Mouse (Mus musculus) embryonic facial prominence, embryonic 10.5 days (tissue): ENCODE results near the gene Senp7. TPM values are rescaled to one million over a fixed set of nuclear protein-coding genes. Genes with fewer than 3 reads are reported as not detected.

ENCODE experiments used
- DNase-seq: peaks from one replicate; pipeline ENCODE4 v3.0.0-alpha.2; 2017; ENCODE audit warnings: low spot score
- H3K27ac ChIP-seq: fragments of 300-500 bp; sonication (generic); replicated peaks from 2 replicates; pipeline ENCODE4 v1.5.1; 2016; ENCODE audit warnings: mild to moderate bottlenecking
- H3K27me3 ChIP-seq: fragments of 300-500 bp; sonication (generic); replicated peaks from 2 replicates; pipeline ENCODE4 v1.6.1; 2016; ENCODE audit warnings: low read depth, mild to moderate bottlenecking; ENCODE audit not compliant: poor library complexity, severe bottlenecking
- H3K36me3 ChIP-seq: fragments of 300-500 bp; sonication (generic); replicated peaks from 2 replicates; pipeline ENCODE4 v1.6.1; 2016; ENCODE audit warnings: mild to moderate bottlenecking, moderate library complexity
- H3K4me1 ChIP-seq: fragments of 300-500 bp; sonication (generic); 2 replicates; pipeline ENCODE4 v1.6.1; 2016
- H3K4me3 ChIP-seq: fragments of 300-500 bp; sonication (generic); 2 replicates; pipeline ENCODE4 v1.5.1; 2016; ENCODE audit warnings: mild to moderate bottlenecking, moderate library complexity
- H3K9me3 ChIP-seq: fragments of 300-500 bp; sonication (generic); 2 replicates; pipeline ENCODE4 v1.6.1; 2016; ENCODE audit warnings: mild to moderate bottlenecking
- WGBS: fragments of 180-500 bp; shearing (Covaris S2); methylation state at CpG from one replicate; pipeline ENCODE4 v1.1.7; 2016; 5-methylcytosine and 5-hydroxymethylcytosine counted together
- polyA plus RNA-seq: library from polyadenylated mRNA; unstranded; fragments of >200 nt; fragmentation: Nextera tagmentation; extraction: Ambion mirVana; gene quantifications from 2 replicates; pipeline ENCODE4 v1.2.1, GENCODE M21; 2016

The Senp7 gene
- polyA plus RNA-seq, 1 experiment from 2014 or later = 35.3 TPM

GRCm38 (mm10) chr16:56037138-56038010 is 10.8 kb upstream of the Senp7 start, which contains the start of gene Trmt10c:
Trmt10c (minus strand) TSS chr16:56037819.
- DNase-seq = peak; percentile 95
- under 1% methylated on average over 63 of the region's 63 CpGs for WGBS
- peak within 1 kb of the TSS; percentile 88 for H3K4me3 ChIP-seq
- H3K4me1 ChIP-seq = peaks cover 14% of the 10 kb centered on the region
- H3K27ac ChIP-seq = peak within 1 kb of the TSS; percentile 94
- H3K36me3 ChIP-seq = peaks cover 33% of the 10 kb centered on the region
- no peaks in the 10 kb centered on the region for H3K9me3 ChIP-seq
- H3K27me3 ChIP-seq = no peaks in the 10 kb centered on the region

- DNase-seq = no peak
- no peaks in the 10 kb centered on the region for H3K9me3 ChIP-seq
- H3K36me3 ChIP-seq = peaks cover 26% of the 10 kb centered on the region
- peaks cover 14% of the 10 kb centered on the region for H3K4me1 ChIP-seq
- 32% methylated on average over 8 of the region's 8 CpGs for WGBS
- peak overlapping the region; percentile 94 for H3K27ac ChIP-seq
- peak overlapping the region; percentile 88 for H3K4me3 ChIP-seq
- no peaks in the 10 kb centered on the region for H3K27me3 ChIP-seq
These were observed 10.0 kb upstream of the Senp7 start for GRCm38 (mm10) chr16:56038090-56038489.

DNA sequence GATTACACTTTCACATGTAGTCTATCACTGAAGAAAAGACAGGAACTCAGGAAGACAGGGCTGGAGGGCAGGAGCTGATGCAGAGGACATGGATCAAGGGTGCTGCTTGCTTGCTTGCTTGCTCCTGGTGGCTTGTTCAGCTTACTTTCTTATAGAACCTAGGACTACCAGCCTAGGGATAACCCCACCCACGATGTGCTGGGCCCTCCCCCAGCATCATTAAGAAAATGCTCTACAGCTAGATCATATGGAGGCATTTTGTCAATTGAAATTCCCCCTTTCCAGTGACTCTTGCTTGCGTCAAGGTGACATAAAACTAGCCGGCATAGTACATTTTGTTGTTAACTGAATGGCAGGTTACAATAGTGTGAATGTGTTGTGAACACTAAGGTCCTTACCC is 7.8 kb downstream of the Senp7 start:
- Histone ChIP-seq H3K9me3 (no peaks in the 10 kb centered on the region), H3K4me1 (no peaks in the 10 kb centered on the region), H3K27ac (no peak overlapping the region), H3K27me3 (no peaks in the 10 kb centered on the region), H3K4me3 (no peak overlapping the region), H3K36me3 (no peaks in the 10 kb centered on the region)
- WGBS = 79% methylated on average over 3 of the region's 3 CpGs
- no peak for DNase-seq

DNA sequence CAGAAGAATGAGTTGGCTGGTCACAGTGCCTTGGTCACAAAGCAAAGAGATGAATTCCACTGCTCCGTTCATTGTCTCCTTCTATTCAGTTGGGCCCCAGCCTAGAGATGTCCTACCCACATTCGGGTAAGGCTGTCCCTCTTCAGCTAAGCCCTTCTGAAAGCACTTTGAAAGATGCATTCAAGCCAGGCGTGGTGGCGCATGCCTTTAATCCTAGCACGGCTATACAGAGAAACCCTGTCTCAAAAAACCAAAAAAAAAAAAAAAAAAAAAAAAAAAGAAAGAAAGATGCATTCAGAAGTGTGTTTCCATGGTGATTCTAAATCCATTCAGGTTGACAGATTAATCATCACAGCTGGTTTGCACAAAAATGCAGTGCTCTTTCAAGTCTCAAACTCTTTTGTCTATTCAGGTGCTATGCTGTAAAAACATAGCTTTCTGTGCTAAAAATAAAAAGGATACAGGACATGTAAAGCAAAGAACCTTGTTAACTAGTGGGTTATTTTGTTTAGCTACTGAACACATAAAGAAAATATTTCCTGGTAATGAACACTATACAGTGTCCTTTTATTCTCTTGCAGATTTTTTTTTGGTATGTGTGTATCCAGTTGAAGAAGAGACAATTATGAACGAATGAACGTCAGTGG is 8.9 kb downstream of the Senp7 start:
- no peak for DNase-seq
- H3K4me3 ChIP-seq = no peak overlapping the region
- H3K27ac ChIP-seq = no peak overlapping the region

DNA sequence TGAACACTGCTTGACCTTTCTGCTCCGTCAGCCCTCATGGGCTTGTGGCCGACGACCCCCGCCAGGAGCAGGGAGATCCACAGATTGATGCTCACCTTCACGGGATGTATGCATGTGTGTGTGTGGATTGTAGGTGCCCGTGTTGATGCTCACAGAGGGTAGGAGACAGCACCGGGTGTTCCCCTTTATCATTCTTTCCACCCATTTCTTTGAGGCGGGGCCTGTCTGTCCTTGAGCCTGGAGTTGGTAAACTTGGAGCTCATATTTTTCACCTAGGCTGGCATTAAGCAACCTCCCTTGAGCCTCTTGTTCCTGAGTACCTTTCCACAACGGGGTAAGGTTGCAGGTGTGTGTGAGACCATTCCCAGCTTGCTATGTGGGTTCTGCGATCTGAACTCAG is 10.0 kb downstream of the Senp7 start:
- H3K36me3 ChIP-seq = no peaks in the 10 kb centered on the region
- 81% methylated on average over 10 of the region's 10 CpGs for WGBS
- no peak overlapping the region for H3K27ac ChIP-seq

More for the DNA sequence above, 8.9 kb downstream of the Senp7 start:
- Histone ChIP-seq H3K36me3 (no peaks in the 10 kb centered on the region), H3K27me3 (no peaks in the 10 kb centered on the region), H3K4me1 (no peaks in the 10 kb centered on the region), H3K9me3 (no peaks in the 10 kb centered on the region)
- WGBS = 62% methylated on average over 7 of the region's 7 CpGs

DNA sequence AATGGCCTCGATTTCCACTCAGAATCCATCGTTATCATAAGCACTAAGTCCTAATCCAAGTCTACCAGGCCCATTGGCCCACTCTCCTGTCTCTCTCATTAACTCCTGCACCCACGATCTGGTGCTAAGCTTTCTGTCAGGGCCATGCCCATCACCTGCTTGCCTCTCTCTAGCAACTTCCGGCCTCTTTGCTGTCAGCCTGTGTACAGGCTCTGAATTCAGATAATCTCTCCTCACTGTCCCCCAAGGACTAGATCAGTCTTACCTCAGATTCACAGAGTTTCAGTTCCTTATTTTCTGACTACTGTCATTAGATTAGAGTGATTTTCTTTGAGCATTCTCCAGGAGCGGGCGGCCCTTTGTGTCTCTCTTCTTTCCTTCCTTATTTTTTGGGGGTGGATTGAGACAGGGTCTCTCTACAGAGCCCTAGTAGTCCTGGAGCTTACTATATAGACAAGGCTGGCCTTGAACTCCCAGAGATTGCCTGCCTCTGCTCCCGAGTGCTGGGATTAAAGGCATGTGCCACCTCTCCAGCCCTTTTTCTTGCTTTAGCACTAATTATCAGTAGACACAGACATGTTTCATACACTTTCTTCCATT is 14.0 kb downstream of the Senp7 start:
- no peaks in the 10 kb centered on the region for H3K9me3 ChIP-seq
- no peaks in the 10 kb centered on the region for H3K27me3 ChIP-seq
- no peak overlapping the region for H3K4me3 ChIP-seq
- H3K4me1 ChIP-seq = no peaks in the 10 kb centered on the region
- no peak overlapping the region for H3K27ac ChIP-seq
- 80% methylated on average over 7 of the region's 7 CpGs for WGBS
- DNase-seq = no peak
- H3K36me3 ChIP-seq = no peaks in the 10 kb centered on the region

More for the DNA sequence above, 10.0 kb downstream of the Senp7 start:
- no peaks in the 10 kb centered on the region for H3K9me3 ChIP-seq
- no peak overlapping the region for H3K4me3 ChIP-seq
- H3K4me1 ChIP-seq = no peaks in the 10 kb centered on the region
- no peak for DNase-seq
- no peaks in the 10 kb centered on the region for H3K27me3 ChIP-seq

GRCm38 (mm10) chr16:56062981-56063380 is 14.8 kb downstream of the Senp7 start:
- peak; percentile 13 for DNase-seq
- Histone ChIP-seq H3K27me3 (no peaks in the 10 kb centered on the region), H3K36me3 (no peaks in the 10 kb centered on the region), H3K4me3 (no peak overlapping the region), H3K4me1 (no peaks in the 10 kb centered on the region), H3K27ac (no peak overlapping the region), H3K9me3 (no peaks in the 10 kb centered on the region)
- WGBS = 66% methylated on average over 11 of the region's 11 CpGs

DNA sequence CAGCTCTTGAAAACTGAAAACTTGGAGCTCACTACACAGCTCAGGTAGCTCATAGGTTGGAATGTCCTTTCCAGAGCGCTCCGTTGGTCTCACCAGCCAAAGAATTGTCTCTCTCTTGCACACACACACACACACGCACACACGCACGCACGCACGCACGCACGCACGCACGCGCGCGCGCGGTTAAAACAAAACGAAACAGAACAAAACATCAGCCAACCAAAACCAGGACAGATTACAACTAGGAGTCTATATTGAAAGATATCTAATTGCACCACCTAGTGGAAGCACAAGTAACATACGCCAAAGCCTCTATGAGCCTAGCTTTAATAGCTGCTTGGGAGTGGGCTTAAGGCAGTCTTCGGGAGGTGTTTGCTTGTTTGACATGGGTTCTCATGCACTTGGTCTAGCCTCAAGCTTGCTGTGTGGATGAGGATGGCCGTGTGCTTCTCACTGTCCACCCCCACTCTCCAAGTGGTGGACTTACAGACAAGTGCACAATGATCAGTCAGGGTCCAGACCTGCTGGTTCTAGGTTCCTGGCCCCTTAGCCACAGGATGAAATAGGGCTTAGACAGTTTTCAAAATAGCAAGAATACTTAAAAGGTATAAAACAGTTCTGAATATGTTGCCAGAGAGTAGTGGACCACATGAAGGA is 16.3 kb downstream of the Senp7 start:
- DNase-seq = peak; percentile 83
- Histone ChIP-seq H3K4me3 (peak overlapping the region; percentile 55), H3K9me3 (no peaks in the 10 kb centered on the region), H3K27ac (peak overlapping the region; percentile 82), H3K36me3 (no peaks in the 10 kb centered on the region), H3K27me3 (no peaks in the 10 kb centered on the region), H3K4me1 (no peaks in the 10 kb centered on the region)
- 12% methylated on average over 20 of the region's 20 CpGs for WGBS

GRCm38 (mm10) chr16:56066113-56066512 is 18.0 kb downstream of the Senp7 start:
- H3K4me3 ChIP-seq = no peak overlapping the region

GRCm38 (mm10) chr16:56068523-56069070 is 20.5 kb downstream of the Senp7 start:
- H3K36me3 ChIP-seq = no peaks in the 10 kb centered on the region
- no peaks in the 10 kb centered on the region for H3K9me3 ChIP-seq
- H3K27ac ChIP-seq = no peak overlapping the region
- WGBS = 90% methylated on average over 6 of the region's 6 CpGs
- no peak overlapping the region for H3K4me3 ChIP-seq
- H3K27me3 ChIP-seq = no peaks in the 10 kb centered on the region
- H3K4me1 ChIP-seq = no peaks in the 10 kb centered on the region; the same call in 1 of the 2 replicates
- DNase-seq = no peak

More at GRCm38 (mm10) chr16:56066113-56066512, 18.0 kb downstream of the Senp7 start:
- 42% methylated on average over 8 of the region's 8 CpGs for WGBS
- no peaks in the 10 kb centered on the region for H3K4me1 ChIP-seq
- H3K27ac ChIP-seq = no peak overlapping the region
- no peak for DNase-seq
- H3K36me3 ChIP-seq = no peaks in the 10 kb centered on the region
- H3K9me3 ChIP-seq = no peaks in the 10 kb centered on the region
- H3K27me3 ChIP-seq = no peaks in the 10 kb centered on the region

DNA sequence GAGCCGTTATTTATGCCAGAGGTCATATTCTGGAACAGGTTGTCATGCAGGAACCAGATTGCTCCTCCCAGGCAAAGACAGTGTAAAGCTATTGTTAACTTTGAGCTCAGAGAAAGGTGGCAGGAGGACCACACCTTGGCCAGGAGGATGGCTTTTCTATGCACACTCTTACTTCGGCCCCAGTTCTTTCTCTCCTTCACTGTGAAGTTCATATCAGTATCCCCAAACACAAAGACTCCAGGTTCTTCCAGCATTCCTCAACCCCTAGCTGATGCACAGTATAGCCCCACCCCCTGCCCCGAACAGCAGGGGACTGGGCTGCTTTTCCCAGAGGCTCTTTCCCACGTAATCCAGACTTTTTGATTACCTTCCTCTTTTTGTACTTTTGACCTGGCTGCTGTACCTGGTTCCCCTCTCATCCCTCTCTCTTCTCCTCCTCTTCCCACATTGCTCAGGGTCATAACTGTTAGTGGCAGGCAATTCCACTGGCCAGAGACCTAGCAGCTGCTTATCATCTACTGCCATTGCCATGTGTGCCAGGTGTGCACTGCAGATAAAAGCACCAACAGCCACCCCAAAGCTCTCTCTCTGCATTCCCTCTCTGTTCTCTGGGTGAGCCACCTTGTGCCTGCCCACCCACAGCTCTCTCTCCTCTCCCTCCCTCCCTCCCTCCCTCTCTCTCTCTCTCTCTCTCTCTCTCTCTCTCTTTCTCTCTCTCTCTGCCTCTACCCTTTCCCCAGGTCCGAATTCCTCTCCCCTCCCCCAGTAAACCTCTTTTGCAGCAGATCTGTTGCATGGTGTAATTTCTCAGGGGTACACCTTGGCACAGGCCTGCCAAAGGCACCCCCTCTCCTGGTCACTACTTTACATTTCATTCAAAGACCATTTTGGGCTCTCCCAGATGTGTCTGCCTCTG is 23.4 kb downstream of the Senp7 start:
- 45% methylated on average over 5 of the region's 5 CpGs for WGBS
- DNase-seq = no peak
- Histone ChIP-seq H3K4me1 (peaks cover 10% of the 10 kb centered on the region), H3K27ac (no peak overlapping the region), H3K9me3 (no peaks in the 10 kb centered on the region), H3K36me3 (no peaks in the 10 kb centered on the region), H3K27me3 (no peaks in the 10 kb centered on the region), H3K4me3 (no peak overlapping the region)
